Mouse (Mus musculus): Measurements from ENCODE around the gene Birc3.
"Not testable (repeated sequence)": the region's sequence is repeated elsewhere in the genome, so short reads cannot be mapped to it uniquely, and the experiment has no call there.

The Birc3 gene

DNA sequence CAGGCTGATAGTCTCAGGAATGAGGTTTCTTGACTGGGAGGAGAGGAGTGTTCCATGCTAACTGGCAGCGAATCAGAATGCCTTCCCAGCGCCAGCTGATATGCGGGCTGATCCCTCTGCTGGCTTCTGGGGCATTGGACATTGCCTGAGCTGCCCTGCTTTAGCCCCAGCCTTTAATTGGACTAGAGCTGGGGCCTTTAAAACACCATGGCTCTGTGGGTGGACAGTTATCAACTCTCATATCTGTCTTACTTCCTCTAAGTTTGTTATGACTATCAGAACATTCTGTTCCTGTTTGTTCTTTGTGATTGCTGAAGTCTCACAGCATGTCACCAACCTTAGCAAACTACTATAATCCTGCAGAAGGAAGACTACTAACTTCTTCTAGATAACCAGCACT is 5.0 kb downstream of the Birc3 start:
- DNase-seq (ENCODE audit: low spot score): no peak

- DNase-seq (ENCODE audit: low spot score): not testable (repeated sequence)
Measured at GRCm38 (mm10) chr9:7866981-7867380, 6.0 kb downstream of the Birc3 start.

DNA sequence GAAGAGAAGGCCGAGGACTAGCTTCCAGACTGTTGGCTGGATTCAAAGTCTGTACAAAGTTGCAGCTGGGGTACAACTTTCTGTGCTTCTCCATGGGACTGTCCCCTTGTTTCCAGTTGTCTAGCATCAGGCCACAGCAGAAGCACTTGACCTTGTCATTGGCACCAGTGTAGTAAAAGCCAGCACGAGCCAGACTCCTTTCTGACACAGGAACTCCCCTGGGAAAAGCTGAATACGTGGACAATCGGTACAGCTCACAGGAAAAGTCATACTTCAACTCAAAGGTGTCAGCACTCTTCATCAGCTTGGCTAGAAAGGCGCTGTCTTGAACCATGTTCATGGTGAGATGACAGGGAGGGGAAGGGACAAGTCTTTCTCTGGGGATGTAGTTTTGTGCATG is 12.0 kb downstream of the Birc3 start:
- no peak for DNase-seq (ENCODE audit: low spot score)

GRCm38 (mm10) chr9:7855912-7856311 is 17.1 kb downstream of the Birc3 start:
- no peak for DNase-seq (ENCODE audit: low spot score)

DNA sequence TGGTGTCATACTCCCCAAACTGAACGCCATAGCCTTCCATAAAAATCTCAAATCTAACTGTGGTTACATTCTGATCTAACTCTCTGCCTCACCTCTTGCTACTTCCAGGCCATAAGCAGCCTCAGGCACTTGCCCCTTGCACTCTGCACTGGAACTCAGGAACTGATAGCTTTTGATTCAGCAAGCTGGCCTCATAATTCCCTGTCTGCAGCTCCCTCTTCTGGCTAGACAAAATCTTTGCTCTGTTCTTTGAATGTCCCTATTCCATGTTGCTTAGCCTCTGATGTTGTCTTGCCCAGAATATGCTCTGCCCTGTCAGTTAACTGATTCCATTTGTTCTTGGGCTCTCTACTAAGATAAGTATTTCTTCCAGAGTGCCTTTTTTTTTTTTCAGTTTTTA is 17.6 kb downstream of the Birc3 start:
- DNase-seq (ENCODE audit: low spot score): no peak

DNA sequence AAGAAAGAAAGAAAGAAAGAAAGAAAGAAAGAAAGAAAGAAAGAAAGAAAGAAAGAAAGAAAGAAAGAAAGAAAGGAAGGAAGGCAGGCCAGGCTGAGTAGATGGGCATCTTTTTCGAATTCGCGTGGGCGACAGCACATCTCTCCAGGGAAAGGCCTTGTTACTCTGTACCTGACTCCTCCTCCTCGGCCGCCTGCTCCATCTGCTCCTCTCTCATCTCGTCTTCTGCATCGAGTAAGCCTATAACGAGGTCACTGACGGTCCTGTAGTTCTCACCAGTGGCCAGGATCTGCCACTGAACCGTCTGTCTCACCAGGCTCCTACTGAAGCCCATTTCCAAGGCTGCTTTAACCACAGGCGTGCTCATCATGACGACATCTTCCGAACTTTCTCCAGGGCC is 18.8 kb downstream of the Birc3 start:
- not testable (repeated sequence) for DNase-seq (ENCODE audit: low spot score)

DNA sequence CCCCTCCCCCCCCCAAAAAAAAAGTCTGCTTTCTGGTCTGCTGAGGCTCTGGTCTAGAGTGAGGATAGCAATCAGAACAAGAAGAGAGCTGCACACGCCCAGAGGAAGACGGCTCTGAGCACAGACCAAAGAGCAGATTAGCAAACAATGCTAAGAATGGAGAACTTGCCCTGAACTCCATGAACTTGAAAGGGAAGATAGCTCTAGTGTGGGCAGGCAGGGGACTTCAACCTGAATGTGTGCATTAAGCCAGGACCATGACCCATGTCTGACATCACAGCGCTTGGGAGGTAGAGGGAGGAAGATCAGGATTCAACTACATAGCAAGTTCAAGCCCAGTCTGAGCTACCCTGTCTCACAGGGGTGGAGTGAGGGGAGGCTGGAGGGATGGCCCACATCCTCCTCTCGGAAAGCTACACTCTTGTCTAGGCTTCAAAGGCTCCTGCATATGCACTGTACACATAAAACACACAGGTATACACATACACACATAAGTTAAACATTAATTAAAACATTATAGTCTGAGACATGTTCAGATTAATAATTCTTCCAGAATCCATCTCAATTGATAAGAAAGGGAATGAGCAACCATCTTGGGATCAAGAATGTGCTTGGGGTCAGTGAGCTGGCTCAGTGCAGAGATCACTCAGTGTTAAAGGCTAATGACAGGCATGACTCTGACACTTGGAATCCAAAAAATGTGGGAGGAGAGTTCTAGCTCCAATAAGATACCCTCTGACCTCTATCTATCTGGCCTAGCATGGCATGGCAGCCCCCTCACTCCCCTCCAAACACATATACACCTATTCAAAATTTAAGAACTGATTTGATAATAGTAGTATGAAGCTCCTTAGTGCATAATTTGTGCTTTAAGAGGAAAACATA is 20.4 kb downstream of the Birc3 start:
- DNase-seq (ENCODE audit: low spot score): no peak

DNA sequence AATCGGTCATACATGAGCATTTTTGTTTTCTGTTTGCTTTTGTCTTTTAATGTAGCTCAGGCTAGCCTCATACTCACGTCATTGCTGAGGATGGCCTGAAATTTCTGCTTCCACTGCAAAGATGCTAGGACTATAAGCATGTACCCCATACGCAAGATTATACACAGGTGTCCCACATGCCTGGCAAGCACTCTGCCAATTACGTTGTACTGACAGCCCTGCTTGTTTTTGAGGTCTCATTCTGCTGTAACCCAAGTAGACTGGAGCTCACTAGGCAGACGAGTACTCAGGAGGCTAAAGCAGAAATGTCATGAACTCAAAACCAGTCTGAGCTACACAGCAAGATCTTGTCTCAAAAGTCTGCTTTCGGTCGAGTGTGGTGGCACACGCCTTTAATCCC is 21.1 kb downstream of the Birc3 start:
- no peak for DNase-seq (ENCODE audit: low spot score)

DNA sequence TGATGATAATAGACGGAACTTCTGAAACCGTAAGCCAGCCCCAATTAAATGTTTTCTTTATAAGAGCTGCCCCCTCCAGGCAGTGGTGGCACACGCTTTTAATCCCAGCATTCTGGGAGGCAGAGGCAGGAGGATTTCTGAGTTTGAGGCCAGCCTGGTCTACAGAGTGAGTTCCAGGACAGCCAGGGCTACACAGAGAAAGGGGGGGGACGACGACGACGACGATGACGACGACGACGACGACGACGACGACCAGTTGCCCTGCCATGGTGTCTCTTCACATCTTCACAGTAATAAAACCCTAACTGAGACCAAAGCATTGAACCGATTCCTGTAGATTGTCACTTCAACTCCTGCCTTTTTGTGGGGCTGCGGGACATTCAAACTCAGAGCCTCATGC is 24.8 kb downstream of the Birc3 start:
- DNase-seq (ENCODE audit: low spot score): no peak

DNA sequence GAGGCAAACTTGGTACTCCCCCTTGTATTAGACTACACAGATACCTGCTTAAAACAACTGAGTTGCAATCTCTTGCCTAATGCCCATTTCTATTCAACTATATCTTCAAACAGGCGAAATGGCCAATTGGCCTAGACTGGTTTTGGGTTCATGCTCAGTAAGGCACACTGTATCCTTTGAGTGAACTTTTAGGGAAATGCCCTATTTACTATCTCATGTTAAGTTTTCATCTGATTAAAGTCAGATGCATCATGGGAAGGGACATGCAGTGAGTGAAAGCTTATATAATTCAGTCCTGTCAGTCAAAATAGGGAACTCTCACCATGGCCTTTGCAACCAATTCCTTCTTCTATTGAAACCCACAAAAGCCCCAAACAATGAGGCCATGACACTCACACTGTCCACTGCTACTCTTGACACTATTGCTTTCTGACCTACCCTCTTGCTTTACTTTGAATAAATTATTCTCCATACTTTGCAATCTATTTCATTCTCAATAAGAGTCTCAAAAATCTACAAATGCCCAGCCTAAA is 26.3 kb downstream of the Birc3 start:
- DNase-seq (ENCODE audit: low spot score): no peak

- DNase-seq (ENCODE audit: low spot score): no peak
Measured at GRCm38 (mm10) chr9:7845216-7845895, 27.6 kb downstream of the Birc3 start.

GRCm38 (mm10) chr9:7841221-7841620 is 31.8 kb downstream of the Birc3 start:
- peak; percentile 36 for DNase-seq (ENCODE audit: low spot score)

- DNase-seq (ENCODE audit: low spot score): no peak
Measured at GRCm38 (mm10) chr9:7837806-7838440, 35.1 kb downstream of the Birc3 start.

DNA sequence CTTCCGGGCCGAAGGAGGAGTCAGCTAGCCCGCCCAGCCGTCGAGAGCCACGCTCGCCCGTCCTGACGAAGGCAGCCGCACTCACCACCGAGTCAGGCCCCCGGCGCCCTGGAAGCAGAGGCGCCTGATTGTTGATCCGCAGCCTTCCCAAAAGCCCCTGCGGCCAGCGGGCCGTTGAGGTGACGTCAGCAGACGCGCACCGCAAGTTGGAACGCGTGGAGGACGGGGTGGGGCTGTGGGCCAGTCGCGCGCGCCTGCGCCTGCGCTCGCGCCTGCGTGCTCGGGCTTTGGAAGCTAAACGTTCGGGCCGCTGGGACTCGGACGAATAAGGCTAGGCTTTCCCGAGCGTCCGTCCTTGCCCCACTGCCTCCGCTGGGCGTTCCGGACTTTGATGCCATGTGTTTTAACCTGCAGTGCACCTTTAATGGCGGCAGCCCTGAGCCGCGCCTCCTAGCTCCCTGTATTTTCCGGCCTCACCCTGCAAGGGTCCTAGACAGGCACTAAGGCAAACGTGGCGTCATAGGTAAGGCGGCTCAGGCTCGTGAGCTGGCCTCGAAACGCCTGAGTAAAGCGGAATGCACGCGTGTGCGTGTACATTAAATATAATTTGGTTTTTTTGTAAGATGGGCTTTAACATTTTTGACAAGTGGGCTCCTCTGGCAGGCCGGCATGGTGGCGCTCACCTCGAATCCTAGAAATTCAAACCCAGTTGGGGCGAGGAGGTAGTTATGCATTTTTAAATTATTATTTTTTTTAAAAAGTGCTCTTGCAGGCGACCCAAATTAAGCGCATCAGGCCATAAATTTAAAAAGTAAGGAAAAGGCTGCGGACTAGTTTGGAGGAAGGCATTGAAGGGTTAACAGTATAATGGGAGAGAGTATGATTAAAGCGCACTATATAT is 35.8 kb downstream of the Birc3 start, which contains the start of gene Birc2:
Gene Birc2 (minus strand): TSS at position 160 of the 901 bp plus-strand sequence.
- DNase-seq (ENCODE audit: low spot score): peak; percentile 96

GRCm38 (mm10) chr9:7836331-7836730 is 36.7 kb downstream of the Birc3 start:
- peak; percentile 41 for DNase-seq (ENCODE audit: low spot score)

DNA sequence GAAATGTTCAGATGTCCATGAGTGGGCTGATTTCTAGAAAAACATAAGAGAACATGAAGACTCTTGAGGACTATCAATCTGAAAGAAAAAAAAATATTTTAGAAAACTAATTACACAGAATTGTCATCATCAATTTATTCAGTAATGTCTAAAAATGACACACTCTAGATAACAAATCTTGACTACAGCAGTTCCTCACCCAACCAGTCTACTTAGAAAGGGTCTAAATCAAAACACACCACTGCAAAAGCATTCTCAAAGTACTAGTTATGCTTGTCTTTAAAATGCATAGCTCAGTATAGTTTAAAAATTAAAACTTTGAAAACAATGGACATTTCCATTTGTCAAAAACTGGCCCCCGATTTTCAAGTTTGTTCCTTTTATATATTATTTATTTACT is 37.7 kb downstream of the Birc3 start:
- DNase-seq (ENCODE audit: low spot score): no peak

- no peak for DNase-seq (ENCODE audit: low spot score)
Measured at GRCm38 (mm10) chr9:7833421-7833820, 39.6 kb downstream of the Birc3 start.

DNA sequence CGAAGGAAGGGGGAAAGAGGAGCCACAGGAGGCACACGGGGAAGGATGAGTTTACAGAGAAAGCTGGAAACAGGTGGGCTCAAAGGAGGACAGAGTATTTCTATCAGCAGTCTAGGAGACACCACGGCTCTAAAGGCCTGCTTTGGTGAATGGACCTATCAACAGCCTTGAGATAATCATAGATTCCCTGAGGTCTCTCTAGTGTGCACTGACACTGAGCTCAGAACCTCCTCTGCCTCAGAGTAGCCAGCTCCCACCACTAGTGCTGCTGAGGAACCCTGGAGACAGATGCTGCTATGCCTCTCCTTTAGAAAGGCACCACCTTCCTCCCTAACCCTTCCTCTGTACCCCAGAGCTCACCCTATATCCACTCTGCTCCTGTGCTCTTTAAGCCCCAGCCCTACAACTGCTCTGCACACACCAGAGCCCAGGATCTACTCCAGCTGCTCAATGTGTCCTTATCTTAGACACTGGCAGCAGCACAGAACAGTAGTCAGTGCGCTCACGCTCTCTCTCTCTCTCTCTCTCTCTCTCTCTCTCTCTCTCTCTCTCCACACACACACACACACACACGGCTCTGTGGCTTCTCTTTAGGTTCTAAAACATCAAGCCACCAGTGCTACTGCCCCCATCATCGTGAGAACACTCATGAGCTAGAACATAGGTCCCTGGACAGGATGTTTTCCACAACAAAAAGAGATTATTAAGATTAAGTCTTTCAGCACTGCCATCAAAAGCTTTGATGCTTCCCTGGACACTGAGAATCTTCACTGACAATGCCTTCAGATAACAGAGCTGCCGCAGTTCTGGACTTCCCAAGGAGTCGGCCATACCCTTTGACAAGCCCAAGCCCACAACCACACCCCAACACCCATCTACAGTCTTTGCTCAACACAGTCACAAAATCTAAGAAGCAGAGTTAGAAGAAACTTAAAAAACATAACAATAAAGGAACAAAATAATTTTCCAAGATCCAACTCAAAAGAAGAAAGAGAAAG is 43.2 kb downstream of the Birc3 start:
- no peak for DNase-seq (ENCODE audit: low spot score)

DNA sequence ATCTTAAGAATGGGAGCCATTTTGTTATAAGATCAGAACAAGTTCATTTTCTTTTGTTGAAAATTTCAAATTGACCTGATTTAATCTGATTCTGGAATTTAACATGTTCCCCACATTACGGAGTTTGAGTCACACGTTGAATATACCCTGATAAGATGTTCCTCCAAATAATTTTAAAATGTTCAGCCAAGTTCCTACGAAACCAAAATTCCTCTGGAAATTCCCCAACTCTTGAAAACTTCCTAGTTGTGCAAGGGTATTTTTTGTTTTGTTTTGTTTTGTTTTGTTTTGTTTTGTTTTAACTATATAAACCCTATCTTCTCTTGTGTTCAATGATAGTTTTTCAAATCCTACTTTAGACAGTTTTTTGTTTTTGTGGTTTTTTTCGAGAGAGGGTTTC is 44.3 kb downstream of the Birc3 start:
- DNase-seq (ENCODE audit: low spot score): no peak

GRCm38 (mm10) chr9:7824916-7825315 is 48.1 kb downstream of the Birc3 start:
- DNase-seq (ENCODE audit: low spot score): no peak

All from ovary, postnatal 36 days (tissue).